Mouse (Mus musculus): ENCODE data around the gene Atp8a2. TPM values are rescaled to one million over a fixed set of nuclear protein-coding genes. Genes with fewer than 3 reads are reported as not detected.

Gene Atp8a2
- polyA plus RNA-seq (2015; fragmentation: Nextera tagmentation; extraction: Ambion mirVana): 36.3 and 47.2 TPM in 2 replicates

DNA sequence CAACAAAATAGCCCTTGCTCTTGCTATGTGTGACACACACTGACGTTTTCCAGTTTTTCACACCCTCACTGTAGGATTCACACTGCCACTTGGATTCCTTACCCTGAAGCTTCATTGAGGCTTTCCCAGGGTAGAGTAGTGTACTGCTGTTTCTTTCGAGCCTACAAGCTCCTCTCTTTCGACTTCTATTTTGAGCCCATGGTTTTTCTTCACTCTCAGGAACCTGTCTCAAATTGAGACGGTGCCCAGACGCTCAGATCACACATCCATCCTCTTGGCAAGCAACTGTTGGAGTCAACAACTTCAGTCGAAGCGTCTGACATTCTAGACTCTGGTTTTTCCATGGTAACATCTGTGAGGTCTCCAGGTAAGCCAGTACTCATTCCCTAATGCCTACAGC is at the start of gene Atp8a2:
Gene Atp8a2 (minus strand): TSS at position 296 of the 400 bp plus-strand sequence.
- Histone ChIP-seq H3K9me3 (ENCODE audit: control insufficient read depth, low read length) (no peaks in the 10 kb centered on the region), H3K27me3 (replicated peaks; ENCODE audit: control insufficient read depth, insufficient read depth, low read length) (no peaks in the 10 kb centered on the region), H3K27ac (ENCODE audit: low read length) (0 out of 2 replicates have a peak within 1 kb of the TSS, but pooled peaks have one; percentile 23), H3K9ac (replicated peaks; ENCODE audit: low read depth, low read length) (no peak within 1 kb of the TSS), H3K4me2 (ENCODE audit: low read length) (no peak within 1 kb of the TSS), H3K4me3 (replicated peaks; ENCODE audit: low read length) (no peak within 1 kb of the TSS), H3K4me1 (replicated peaks; ENCODE audit: control insufficient read depth, insufficient read depth, low read length) (peaks cover 7% of the 10 kb centered on the region; the same call in 1 of the 2 replicates), H3K36me3 (ENCODE audit: control insufficient read depth, insufficient read depth) (no peaks in the 10 kb centered on the region)
- WGBS: 64% methylated on average over 7 of the region's 7 CpGs
- no peak for ATAC-seq

DNA sequence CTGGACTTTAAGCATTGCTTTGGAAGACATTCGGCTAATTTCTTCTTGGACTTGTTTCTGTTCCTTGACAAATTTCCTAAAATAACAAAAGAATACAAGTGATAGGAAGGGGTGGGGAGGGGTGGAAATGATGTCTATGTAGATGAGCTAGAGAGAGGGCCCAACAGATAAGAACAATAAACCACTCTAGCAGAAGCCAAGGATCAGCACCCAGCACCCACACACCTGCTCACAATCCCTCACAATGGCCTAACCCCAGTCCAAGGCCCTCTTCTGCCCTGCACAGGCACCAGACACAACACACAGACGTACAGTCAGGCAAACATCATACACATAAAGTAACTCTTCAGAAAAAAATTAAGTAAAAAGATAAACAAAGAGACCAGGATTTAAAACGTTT is 41.6 kb upstream of the Atp8a2 start:
- no peak for ATAC-seq
- no peaks in the 10 kb centered on the region for H3K9me3 ChIP-seq (ENCODE audit: control insufficient read depth, low read length)
- WGBS: 87% methylated on average over 3 of the region's 3 CpGs
- H3K9ac ChIP-seq (replicated peaks; ENCODE audit: low read depth, low read length): no peak overlapping the region
- no peak overlapping the region for H3K4me2 ChIP-seq (ENCODE audit: low read length)
- H3K4me3 ChIP-seq (replicated peaks; ENCODE audit: low read length): no peak overlapping the region
- no peak overlapping the region for H3K27ac ChIP-seq (ENCODE audit: low read length)
- H3K4me1 ChIP-seq (replicated peaks; ENCODE audit: control insufficient read depth, insufficient read depth, low read length): no peaks in the 10 kb centered on the region
- H3K27me3 ChIP-seq (replicated peaks; ENCODE audit: control insufficient read depth, insufficient read depth, low read length): no peaks in the 10 kb centered on the region
- H3K36me3 ChIP-seq (ENCODE audit: control insufficient read depth, insufficient read depth): peaks cover 30% of the 10 kb centered on the region

- Histone ChIP-seq H3K4me3 (replicated peaks; ENCODE audit: low read length) (no peak overlapping the region), H3K27ac (ENCODE audit: low read length) (peak overlapping the region; percentile 21; the same call in 1 of the 2 replicates), H3K9me3 (ENCODE audit: control insufficient read depth, low read length) (no peaks in the 10 kb centered on the region), H3K27me3 (replicated peaks; ENCODE audit: control insufficient read depth, insufficient read depth, low read length) (no peaks in the 10 kb centered on the region), H3K9ac (replicated peaks; ENCODE audit: low read depth, low read length) (no peak overlapping the region), H3K4me1 (replicated peaks; ENCODE audit: control insufficient read depth, insufficient read depth, low read length) (no peaks in the 10 kb centered on the region), H3K4me2 (ENCODE audit: low read length) (no peak overlapping the region), H3K36me3 (ENCODE audit: control insufficient read depth, insufficient read depth) (peaks cover 9% of the 10 kb centered on the region)
- peak; percentile 75 for ATAC-seq
- 68% methylated on average over 10 of the region's 10 CpGs for WGBS
Observed at GRCm38 (mm10) chr14:60219886-60220285, 22.9 kb upstream of the Atp8a2 start.

DNA sequence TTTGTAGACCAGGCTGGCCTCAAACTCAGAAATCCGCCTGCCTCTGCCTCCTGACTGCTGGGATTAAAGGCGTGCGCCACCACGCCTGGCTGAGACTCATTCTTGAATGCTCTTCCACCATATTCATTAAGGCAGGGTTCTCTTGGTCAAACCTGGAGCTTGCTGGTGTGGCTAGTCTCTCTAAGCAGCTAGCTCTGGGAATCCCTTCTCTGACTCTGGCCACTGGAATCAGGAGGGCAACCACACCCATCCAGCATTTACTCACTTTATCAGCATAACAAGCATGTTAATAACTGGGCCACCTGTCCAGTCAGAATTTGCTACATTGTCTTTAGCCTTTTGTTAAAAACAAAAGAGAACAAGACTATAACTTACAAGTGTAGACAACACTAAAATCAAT is 20.6 kb upstream of the Atp8a2 start:
- ATAC-seq: no peak

DNA sequence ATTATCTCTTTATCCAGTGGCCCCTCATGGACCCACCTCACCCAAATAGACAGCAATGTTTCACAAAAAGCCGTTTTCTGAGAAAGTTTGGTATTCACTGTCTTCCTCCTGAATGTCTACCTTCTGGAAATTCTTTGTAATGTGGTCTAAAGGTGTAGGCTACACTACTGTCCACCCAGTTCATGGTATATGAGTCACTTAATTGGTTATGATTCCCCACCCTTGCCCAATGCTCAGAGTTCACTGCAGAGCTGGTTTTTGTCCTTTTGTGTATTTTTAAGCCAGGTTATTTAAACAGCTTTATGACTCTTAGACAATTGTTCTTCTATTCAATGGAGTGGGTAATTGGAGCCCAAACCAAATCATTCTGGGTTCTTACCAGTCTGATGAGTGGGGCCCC is 19.1 kb upstream of the Atp8a2 start:
- no peak overlapping the region for H3K9ac ChIP-seq (replicated peaks; ENCODE audit: low read depth, low read length)
- H3K27me3 ChIP-seq (replicated peaks; ENCODE audit: control insufficient read depth, insufficient read depth, low read length): no peaks in the 10 kb centered on the region
- no peak for ATAC-seq
- H3K4me1 ChIP-seq (replicated peaks; ENCODE audit: control insufficient read depth, insufficient read depth, low read length): no peaks in the 10 kb centered on the region
- H3K27ac ChIP-seq (ENCODE audit: low read length): no peak overlapping the region
- no peak overlapping the region for H3K4me3 ChIP-seq (replicated peaks; ENCODE audit: low read length)
- H3K4me2 ChIP-seq (ENCODE audit: low read length): no peak overlapping the region
- H3K36me3 ChIP-seq (ENCODE audit: control insufficient read depth, insufficient read depth): peaks cover 6% of the 10 kb centered on the region; the same call in 1 of the 2 replicates
- 87% methylated on average over 1 of the region's 1 CpGs for WGBS
- no peaks in the 10 kb centered on the region for H3K9me3 ChIP-seq (ENCODE audit: control insufficient read depth, low read length)

More for the DNA sequence above, 20.6 kb upstream of the Atp8a2 start:
- no peaks in the 10 kb centered on the region for H3K9me3 ChIP-seq (ENCODE audit: control insufficient read depth, low read length)
- H3K27ac ChIP-seq (ENCODE audit: low read length): no peak overlapping the region
- no peak overlapping the region for H3K4me3 ChIP-seq (replicated peaks; ENCODE audit: low read length)
- H3K36me3 ChIP-seq (ENCODE audit: control insufficient read depth, insufficient read depth): peaks cover 9% of the 10 kb centered on the region
- H3K4me1 ChIP-seq (replicated peaks; ENCODE audit: control insufficient read depth, insufficient read depth, low read length): no peaks in the 10 kb centered on the region
- H3K9ac ChIP-seq (replicated peaks; ENCODE audit: low read depth, low read length): no peak overlapping the region
- WGBS: 99% methylated on average over 4 of the region's 4 CpGs
- no peaks in the 10 kb centered on the region for H3K27me3 ChIP-seq (replicated peaks; ENCODE audit: control insufficient read depth, insufficient read depth, low read length)
- no peak overlapping the region for H3K4me2 ChIP-seq (ENCODE audit: low read length)

- ATAC-seq: no peak
- Histone ChIP-seq H3K4me2 (ENCODE audit: low read length) (no peak overlapping the region), H3K9me3 (ENCODE audit: control insufficient read depth, low read length) (no peaks in the 10 kb centered on the region), H3K36me3 (ENCODE audit: control insufficient read depth, insufficient read depth) (peaks cover 4% of the 10 kb centered on the region; the same call in 1 of the 2 replicates), H3K9ac (replicated peaks; ENCODE audit: low read depth, low read length) (no peak overlapping the region), H3K4me3 (replicated peaks; ENCODE audit: low read length) (no peak overlapping the region), H3K27ac (ENCODE audit: low read length) (no peak overlapping the region), H3K4me1 (replicated peaks; ENCODE audit: control insufficient read depth, insufficient read depth, low read length) (no peaks in the 10 kb centered on the region), H3K27me3 (replicated peaks; ENCODE audit: control insufficient read depth, insufficient read depth, low read length) (no peaks in the 10 kb centered on the region)
- WGBS: 98% methylated on average over 3 of the region's 3 CpGs
Observed at GRCm38 (mm10) chr14:60215000-60215399, 18.0 kb upstream of the Atp8a2 start.

- Histone ChIP-seq H3K9me3 (ENCODE audit: control insufficient read depth, low read length) (no peaks in the 10 kb centered on the region), H3K36me3 (ENCODE audit: control insufficient read depth, insufficient read depth) (peaks cover 4% of the 10 kb centered on the region; the same call in 1 of the 2 replicates), H3K4me2 (ENCODE audit: low read length) (no peak overlapping the region), H3K9ac (replicated peaks; ENCODE audit: low read depth, low read length) (no peak overlapping the region), H3K27ac (ENCODE audit: low read length) (no peak overlapping the region), H3K27me3 (replicated peaks; ENCODE audit: control insufficient read depth, insufficient read depth, low read length) (no peaks in the 10 kb centered on the region), H3K4me3 (replicated peaks; ENCODE audit: low read length) (no peak overlapping the region), H3K4me1 (replicated peaks; ENCODE audit: control insufficient read depth, insufficient read depth, low read length) (no peaks in the 10 kb centered on the region)
- ATAC-seq: no peak
- WGBS: 80% methylated on average over 1 of the region's 1 CpGs
Observed at GRCm38 (mm10) chr14:60214040-60214439, 17.1 kb upstream of the Atp8a2 start.

DNA sequence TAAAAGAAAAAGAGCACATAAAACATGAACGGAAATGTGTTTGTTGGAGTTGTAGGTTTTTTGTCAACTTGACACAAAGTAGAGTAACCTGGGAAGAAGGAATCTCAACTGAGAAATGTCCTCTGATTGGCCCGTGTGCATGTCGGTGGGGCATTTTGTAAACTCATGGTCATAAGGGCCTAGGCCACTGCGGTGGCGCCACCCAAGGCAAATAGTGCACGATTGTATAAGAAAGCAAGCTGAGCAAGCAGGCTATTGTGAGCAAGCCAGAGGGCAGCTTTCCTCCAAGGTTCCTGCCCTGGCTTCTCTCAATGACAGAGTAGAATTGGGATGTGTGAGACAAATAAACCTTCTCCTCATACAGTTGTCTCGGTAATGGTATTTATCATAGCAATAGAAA is 12.2 kb upstream of the Atp8a2 start:
- H3K27me3 ChIP-seq (replicated peaks; ENCODE audit: control insufficient read depth, insufficient read depth, low read length): no peaks in the 10 kb centered on the region
- no peak for ATAC-seq
- H3K4me1 ChIP-seq (replicated peaks; ENCODE audit: control insufficient read depth, insufficient read depth, low read length): no peaks in the 10 kb centered on the region
- H3K36me3 ChIP-seq (ENCODE audit: control insufficient read depth, insufficient read depth): no peaks in the 10 kb centered on the region
- H3K9ac ChIP-seq (replicated peaks; ENCODE audit: low read depth, low read length): no peak overlapping the region
- H3K4me3 ChIP-seq (replicated peaks; ENCODE audit: low read length): no peak overlapping the region
- H3K4me2 ChIP-seq (ENCODE audit: low read length): no peak overlapping the region
- no peaks in the 10 kb centered on the region for H3K9me3 ChIP-seq (ENCODE audit: control insufficient read depth, low read length)
- H3K27ac ChIP-seq (ENCODE audit: low read length): no peak overlapping the region
- 96% methylated on average over 7 of the region's 7 CpGs for WGBS

- no peak overlapping the region for H3K4me3 ChIP-seq (replicated peaks; ENCODE audit: low read length)
- H3K9me3 ChIP-seq (ENCODE audit: control insufficient read depth, low read length): no peaks in the 10 kb centered on the region
- no peak for ATAC-seq
- no peaks in the 10 kb centered on the region for H3K27me3 ChIP-seq (replicated peaks; ENCODE audit: control insufficient read depth, insufficient read depth, low read length)
- no peak overlapping the region for H3K27ac ChIP-seq (ENCODE audit: low read length)
- no peak overlapping the region for H3K9ac ChIP-seq (replicated peaks; ENCODE audit: low read depth, low read length)
- no peak overlapping the region for H3K4me2 ChIP-seq (ENCODE audit: low read length)
- no peaks in the 10 kb centered on the region for H3K4me1 ChIP-seq (replicated peaks; ENCODE audit: control insufficient read depth, insufficient read depth, low read length)
- 92% methylated on average over 6 of the region's 6 CpGs for WGBS
- H3K36me3 ChIP-seq (ENCODE audit: control insufficient read depth, insufficient read depth): no peaks in the 10 kb centered on the region
Observed at GRCm38 (mm10) chr14:60204993-60205392, 8.0 kb upstream of the Atp8a2 start.

DNA sequence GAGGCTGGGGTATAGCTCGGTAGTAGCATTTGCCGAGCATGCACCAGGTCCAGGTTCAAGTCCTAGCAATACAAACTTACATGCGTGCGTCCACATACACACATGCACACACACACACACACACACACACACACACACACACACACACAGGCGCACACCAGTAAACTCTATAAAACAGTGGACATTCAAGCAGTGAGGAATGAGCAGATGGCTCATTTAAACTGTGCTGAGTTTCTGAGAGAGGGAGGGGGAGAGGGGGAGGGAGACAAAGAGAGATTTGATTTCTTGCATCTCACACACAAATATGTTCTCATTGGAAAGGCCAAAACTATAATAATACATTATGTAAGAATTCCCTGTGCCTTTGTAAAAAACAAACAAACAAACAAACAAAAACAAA is 980 bp downstream of the Atp8a2 start:
- ATAC-seq: peak; percentile 68; the same call in 1 of the 2 replicates
- H3K4me1 ChIP-seq (replicated peaks; ENCODE audit: control insufficient read depth, insufficient read depth, low read length): peaks cover 7% of the 10 kb centered on the region; the same call in 1 of the 2 replicates
- no peak overlapping the region for H3K4me3 ChIP-seq (replicated peaks; ENCODE audit: low read length)
- 80% methylated on average over 5 of the region's 5 CpGs for WGBS
- H3K9ac ChIP-seq (replicated peaks; ENCODE audit: low read depth, low read length): no peak overlapping the region
- no peak overlapping the region for H3K27ac ChIP-seq (ENCODE audit: low read length)
- H3K27me3 ChIP-seq (replicated peaks; ENCODE audit: control insufficient read depth, insufficient read depth, low read length): no peaks in the 10 kb centered on the region
- H3K9me3 ChIP-seq (ENCODE audit: control insufficient read depth, low read length): no peaks in the 10 kb centered on the region
- H3K4me2 ChIP-seq (ENCODE audit: low read length): no peak overlapping the region
- no peaks in the 10 kb centered on the region for H3K36me3 ChIP-seq (ENCODE audit: control insufficient read depth, insufficient read depth)

All from forebrain, embryonic 16.5 days (tissue).